Mouse (Mus musculus): ENCODE data around the gene Glod4.

The Glod4 gene

GRCm38 (mm10) chr11:76085898-76086591, 157.5 kb downstream of the Glod4 start:
- in situ Hi-C loops (cut with MboI): no loop called here

GRCm38 (mm10) chr11:76084943-76085342, 158.6 kb downstream of the Glod4 start:
- in situ Hi-C loops (cut with MboI): no loop called here

- in situ Hi-C loops (cut with MboI): no loop called here
Observed at GRCm38 (mm10) chr11:76083941-76084367, 159.6 kb downstream of the Glod4 start.

GRCm38 (mm10) chr11:76081048-76081640, 162.4 kb downstream of the Glod4 start:
- in situ Hi-C loops (cut with MboI): no loop called here

GRCm38 (mm10) chr11:76080293-76080692, 163.2 kb downstream of the Glod4 start:
- in situ Hi-C loops (cut with MboI): no loop called here

- in situ Hi-C loops (cut with MboI): no loop called here
Observed at GRCm38 (mm10) chr11:76077341-76077740, 166.2 kb downstream of the Glod4 start.

GRCm38 (mm10) chr11:76074296-76075093, 169.0 kb downstream of the Glod4 start:
- in situ Hi-C loops (cut with MboI): no loop called here

All from mature B cell (primary cell).